ENCODE assay signal across 41 mouse cellular contexts in the genomic region with DNA sequence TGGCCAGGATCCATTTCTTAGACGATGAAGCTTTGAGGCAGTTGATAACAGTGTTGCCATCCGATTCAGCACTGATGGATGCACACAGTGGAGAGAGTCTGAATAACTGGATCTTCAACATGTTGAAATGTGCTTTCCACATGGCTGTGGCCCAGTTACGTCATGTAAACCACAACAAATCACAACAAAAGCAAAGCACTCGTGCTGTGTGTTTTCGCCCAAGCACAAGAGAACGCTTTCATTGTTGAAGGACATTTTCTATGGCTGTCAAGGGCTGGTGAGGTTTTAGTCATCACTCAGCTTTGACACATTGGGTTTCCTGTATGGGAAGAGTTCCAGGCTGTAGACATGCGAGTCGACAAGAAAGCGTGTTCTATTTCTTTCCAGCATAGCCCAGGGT. TPM values are rescaled to one million over a fixed set of nuclear protein-coding genes. Genes with fewer than 3 reads are reported as not detected.
DNase-seq lines count a peak whose midpoint lies in the region; ATAC-seq and TF ChIP-seq lines count a peak whose summit lies in the region.
"Had no signal": no experiment of that assay in that cellular context is flagged by ENCODE, and none has a peak within 500 bp of the region (broad histone marks: within the 10 kb centered on the region; RNA-seq: fewer than 3 reads in every experiment).

No protein-coding gene starts in this region.

- no peaks in the 10 kb centered on the region for H3K36me3 ChIP-seq in forebrain, postnatal 0 days (ENCODE audit: insufficient read depth)
- H3K36me3 ChIP-seq in forebrain, embryonic 16.5 days (ENCODE audit: control insufficient read depth, insufficient read depth): no peaks in the 10 kb centered on the region
- H3K36me3 ChIP-seq: embryonic facial prominence, embryonic 15.5 days; intestine, embryonic 15.5 days; limb, embryonic 13.5 days; midbrain, embryonic 12.5 days; stomach, embryonic 15.5 days had no signal

- 73% methylated on average over 9 of the region's 9 CpGs for WGBS in forebrain, postnatal 0 days
- WGBS in forebrain, embryonic 16.5 days: 75% methylated on average over 9 of the region's 9 CpGs

- H3K4me3 ChIP-seq in forebrain, postnatal 0 days (ENCODE audit: low read depth, low read length): no peak overlapping the region
- no peak overlapping the region for H3K4me3 ChIP-seq in forebrain, embryonic 16.5 days (replicated peaks; ENCODE audit: low read length)
- H3K4me3 ChIP-seq: embryonic facial prominence, embryonic 15.5 days; intestine, embryonic 15.5 days; layer of hippocampus, adult 2 months; limb, embryonic 13.5 days; midbrain, embryonic 12.5 days; stomach, embryonic 15.5 days had no signal

- TF ChIP-seq CTCF in forebrain, postnatal 0 days (IDR thresholded peaks at IDR 0.05; ENCODE audit: low read depth): no peak

- H3K27me3 ChIP-seq in forebrain, postnatal 0 days (ENCODE audit: insufficient read depth, low read length): no peaks in the 10 kb centered on the region
- no peaks in the 10 kb centered on the region for H3K27me3 ChIP-seq in forebrain, embryonic 16.5 days (replicated peaks; ENCODE audit: control insufficient read depth, insufficient read depth, low read length)
- H3K27me3 ChIP-seq: CH12.LX; embryonic facial prominence, embryonic 15.5 days; intestine, embryonic 15.5 days; limb, embryonic 13.5 days; megakaryocyte, embryonic 14.5 days; stomach, embryonic 15.5 days had no signal

- no peak overlapping the region for H3K9ac ChIP-seq in forebrain, postnatal 0 days
- no peak overlapping the region for H3K9ac ChIP-seq in forebrain, embryonic 16.5 days (replicated peaks; ENCODE audit: low read depth, low read length)
- H3K9ac ChIP-seq: embryonic facial prominence, embryonic 15.5 days; intestine, embryonic 15.5 days; limb, embryonic 13.5 days; midbrain, embryonic 12.5 days; stomach, embryonic 15.5 days had no signal

- no peak overlapping the region for H3K27ac ChIP-seq in forebrain, postnatal 0 days (ENCODE audit: low read depth, low read length)
- H3K27ac ChIP-seq in forebrain, embryonic 16.5 days (ENCODE audit: low read length): no peak overlapping the region
- H3K27ac ChIP-seq: embryonic facial prominence, embryonic 15.5 days; hindbrain, postnatal 0 days; intestine, embryonic 15.5 days; layer of hippocampus, adult 2 months; limb, embryonic 13.5 days; midbrain, embryonic 12.5 days; stomach, embryonic 15.5 days had no signal

- no peaks in the 10 kb centered on the region for H3K9me3 ChIP-seq in forebrain, postnatal 0 days (ENCODE audit: low read length)
- no peaks in the 10 kb centered on the region for H3K9me3 ChIP-seq in forebrain, embryonic 16.5 days (ENCODE audit: control insufficient read depth, low read length)
- H3K9me3 ChIP-seq: embryonic facial prominence, embryonic 15.5 days; intestine, embryonic 15.5 days; limb, embryonic 13.5 days; midbrain, embryonic 12.5 days; stomach, embryonic 15.5 days had no signal

- no peaks in the 10 kb centered on the region for H3K4me1 ChIP-seq in forebrain, postnatal 0 days (ENCODE audit: insufficient read depth)
- no peaks in the 10 kb centered on the region for H3K4me1 ChIP-seq in forebrain, embryonic 16.5 days (replicated peaks; ENCODE audit: control insufficient read depth, insufficient read depth, low read length)
- H3K4me1 ChIP-seq: embryonic facial prominence, embryonic 15.5 days; intestine, embryonic 15.5 days; limb, embryonic 13.5 days; megakaryocyte, embryonic 14.5 days; stomach, embryonic 15.5 days had no signal

- ATAC-seq in forebrain, postnatal 0 days: peak; percentile 32; the same call in 1 of the 2 replicates
- no peak for ATAC-seq in forebrain, embryonic 16.5 days
- ATAC-seq: forebrain, embryonic 14.5 days; hindbrain, postnatal 0 days; intestine, embryonic 15.5 days had no signal

- DNase-seq in forebrain, postnatal 0 days: no peak
- DNase-seq in 3T3-L1 (ENCODE audit: low read depth, low spot score) (peak; percentile 36), NIH3T3 (ENCODE audit: low read depth) (peak; percentile 7)
- peak; percentile 4 for DNase-seq in adrenal gland, postnatal 25 days
- DNase-seq in gastrocnemius, postnatal 10 days: no peak
- DNase-seq in frontal cortex, postnatal 14 days (ENCODE audit: low spot score in 2 of 2): no peak
- DNase-seq: B cell, adult 2 months; cerebellum, adult 11-12 months; cerebellum, adult 9-11 months; kidney, adult 2 months; kidney, postnatal 36 days; lung, postnatal 4 days; right cerebral cortex, postnatal 25 days; thymus, adult 2 months had no signal

- H3K4me2 ChIP-seq in forebrain, postnatal 0 days (ENCODE audit: low read depth): no peak overlapping the region
- H3K4me2 ChIP-seq in forebrain, embryonic 16.5 days (ENCODE audit: low read length): no peak overlapping the region
- H3K4me2 ChIP-seq: embryonic facial prominence, embryonic 15.5 days; intestine, embryonic 15.5 days; limb, embryonic 13.5 days; liver, embryonic 11.5 days; midbrain, embryonic 12.5 days; stomach, embryonic 15.5 days had no signal

RNA-seq across cellular contexts. Expression of gene Gm10663, which starts 5.9 kb away (rescaled TPM):
- total RNA-seq in forebrain, postnatal 0 days (2014; rRNA removed): not detected in 2 replicates
- polyA plus RNA-seq in forebrain, postnatal 0 days (2015; fragmentation: Nextera tagmentation; extraction: Ambion mirVana): not detected in 2 replicates
- polyA plus RNA-seq in forebrain, embryonic 16.5 days (2015; fragmentation: Nextera tagmentation; extraction: Ambion mirVana): not detected in 2 replicates
- total RNA-seq in adrenal gland, postnatal 25 days (2021): not detected in 2 replicates
- total RNA-seq in gastrocnemius, postnatal 10 days (2021): not detected
- total RNA-seq: CH12.LX; common myeloid progenitor, adult 5-6 weeks; ES-E14; gastrocnemius, adult 8-10 months; heart, postnatal 25 days; hindbrain, postnatal 0 days; layer of hippocampus, adult 2 months; layer of hippocampus, postnatal 14 days; left cerebral cortex, adult 8-10 months; left cerebral cortex, postnatal 36 days; monocyte, adult 5-6 weeks had no signal
- polyA plus RNA-seq: embryonic facial prominence, embryonic 15.5 days; forebrain, embryonic 14.5 days; gonadal fat pad, adult 2 months; heart, embryonic 14.5 days; hindbrain, embryonic 11.5 days; hindbrain, postnatal 0 days; intestine, embryonic 15.5 days; kidney, adult 2 months; kidney, embryonic 16.5 days; limb, embryonic 13.5 days; liver, embryonic 11.5 days; liver, embryonic 16.5 days; lung, embryonic 16.5 days; midbrain, embryonic 12.5 days; neural tube, embryonic 14.5 days; stomach, embryonic 15.5 days; thymus, adult 2 months had no signal

RNA-seq across cellular contexts. Expression of gene Apela, which starts 43.6 kb away (rescaled TPM):
- 0.33 TPM in 1 of 2 replicates, not detected in the other for total RNA-seq in forebrain, postnatal 0 days (2014; rRNA removed)
- 0.16 and 0.45 TPM in 2 replicates for polyA plus RNA-seq in forebrain, postnatal 0 days (2015; fragmentation: Nextera tagmentation; extraction: Ambion mirVana)
- polyA plus RNA-seq in forebrain, embryonic 16.5 days (2015; fragmentation: Nextera tagmentation; extraction: Ambion mirVana): 0.45 and 1.1 TPM in 2 replicates
- total RNA-seq in adrenal gland, postnatal 25 days (2021): not detected in 2 replicates
- not detected for total RNA-seq in gastrocnemius, postnatal 10 days (2021)
- total RNA-seq: CH12.LX; common myeloid progenitor, adult 5-6 weeks; gastrocnemius, adult 8-10 months; left cerebral cortex, adult 8-10 months; left cerebral cortex, postnatal 36 days; monocyte, adult 5-6 weeks had no signal
- polyA plus RNA-seq: gonadal fat pad, adult 2 months had no signal

RNA-seq across cellular contexts. Expression of gene BC030870, which starts 48.6 kb away (rescaled TPM):
- total RNA-seq in forebrain, postnatal 0 days (2014; rRNA removed): not detected in 2 replicates
- polyA plus RNA-seq in forebrain, postnatal 0 days (2015; fragmentation: Nextera tagmentation; extraction: Ambion mirVana): not detected in 2 replicates
- not detected in 2 replicates for polyA plus RNA-seq in forebrain, embryonic 16.5 days (2015; fragmentation: Nextera tagmentation; extraction: Ambion mirVana)
- total RNA-seq in adrenal gland, postnatal 25 days (2021): not detected in 2 replicates
- not detected for total RNA-seq in gastrocnemius, postnatal 10 days (2021)
- total RNA-seq: CH12.LX; common myeloid progenitor, adult 5-6 weeks; ES-E14; gastrocnemius, adult 8-10 months; heart, postnatal 25 days; hindbrain, postnatal 0 days; layer of hippocampus, adult 2 months; layer of hippocampus, postnatal 14 days; left cerebral cortex, adult 8-10 months; left cerebral cortex, postnatal 36 days; monocyte, adult 5-6 weeks had no signal
- polyA plus RNA-seq: forebrain, embryonic 14.5 days; gonadal fat pad, adult 2 months; heart, embryonic 14.5 days; hindbrain, embryonic 11.5 days; hindbrain, postnatal 0 days; liver, embryonic 11.5 days; midbrain, embryonic 12.5 days; neural tube, embryonic 14.5 days; thymus, adult 2 months had no signal

Comparison
In these comparisons a context has a peak if more than half of its experiments do, and no peak if none do; other contexts are left out.
1. DNase-seq: peak in 3T3-L1 (single experiment), NIH3T3 (single experiment) and adrenal gland, postnatal 25 days (single experiment); none in forebrain, postnatal 0 days (single experiment), gastrocnemius, postnatal 10 days (single experiment) and frontal cortex, postnatal 14 days (0 of 2).